Mouse (Mus musculus) neural tube, embryonic 12.5 days (tissue): ENCODE data around the gene Nlgn2. TPM values are rescaled to one million over a fixed set of nuclear protein-coding genes. Genes with fewer than 3 reads are reported as not detected.

Source experiments
- ATAC-seq: fragments of 200-750 bp; cut with Nextera tagmentation; 2 replicates; pipeline ENCODE4 v1.8.0; 2017; ENCODE audit warnings: low read depth, mild to moderate bottlenecking, moderate TSS enrichment, moderate library complexity; ENCODE audit not compliant: low FRiP score
- H3K27ac ChIP-seq: fragments of 300-500 bp; sonication (generic); 2 replicates; pipeline ENCODE4 v1.5.1; 2016
- H3K27me3 ChIP-seq: fragments of 300-500 bp; sonication (generic); replicated peaks from 2 replicates; pipeline ENCODE4 v1.6.1; 2016; ENCODE audit warnings: mild to moderate bottlenecking
- H3K36me3 ChIP-seq: fragments of 300-500 bp; sonication (generic); 2 replicates; pipeline ENCODE4 v1.6.1; 2016; ENCODE audit warnings: mild to moderate bottlenecking
- H3K4me1 ChIP-seq: fragments of 300-500 bp; sonication (generic); 2 replicates; pipeline ENCODE4 v1.6.1; 2016
- H3K4me2 ChIP-seq: fragments of 300-500 bp; sonication (generic); replicated peaks from 2 replicates; pipeline ENCODE4 v1.6.1; 2016; ENCODE audit warnings: mild to moderate bottlenecking
- H3K4me3 ChIP-seq: fragments of 300-500 bp; sonication (generic); 2 replicates; pipeline ENCODE4 v1.5.1; 2016
- H3K9ac ChIP-seq: fragments of 300-500 bp; sonication (generic); 2 replicates; pipeline ENCODE4 v1.6.1; 2016; ENCODE audit warnings: mild to moderate bottlenecking
- H3K9me3 ChIP-seq: fragments of 300-500 bp; sonication (generic); 2 replicates; pipeline ENCODE4 v1.6.1; 2016; ENCODE audit warnings: mild to moderate bottlenecking
- WGBS: fragments of 180-500 bp; shearing (Covaris S2); methylation state at CpG from one replicate; pipeline ENCODE4 v1.1.7; 2016; 5-methylcytosine and 5-hydroxymethylcytosine counted together
- microRNA-seq: library from miRNA; unstranded; fragments of <30 nt; microRNA quantifications from one replicate; pipeline ENCODE4, GENCODE M21; 2017
- polyA plus RNA-seq: library from polyadenylated mRNA; unstranded; fragments of >200 nt; fragmentation: Nextera tagmentation; extraction: Ambion mirVana; gene quantifications from 2 replicates; pipeline ENCODE4 v1.2.1, GENCODE M21; 2016

The Nlgn2 gene
- polyA plus RNA-seq, 1 experiment from 2014 or later = 14.1 TPM

- 21% methylated on average over 4 of the region's 4 CpGs for WGBS
- no peak overlapping the region for H3K9ac ChIP-seq
- no peak overlapping the region for H3K4me2 ChIP-seq
- no peak overlapping the region for H3K4me3 ChIP-seq
- peaks cover 3% of the 10 kb centered on the region for H3K4me1 ChIP-seq
- peaks cover 16% of the 10 kb centered on the region for H3K27me3 ChIP-seq
- no peak for ATAC-seq
- H3K36me3 ChIP-seq = no peaks in the 10 kb centered on the region; the same call in 1 of the 2 replicates
- no peaks in the 10 kb centered on the region for H3K9me3 ChIP-seq
- H3K27ac ChIP-seq = no peak overlapping the region
These were observed 55.8 kb downstream of the Nlgn2 start for GRCm38 (mm10) chr11:69781828-69782227.

GRCm38 (mm10) chr11:69778985-69779384 is 58.6 kb downstream of the Nlgn2 start:
- no peak for ATAC-seq
- Histone ChIP-seq H3K4me2 (no peak overlapping the region), H3K4me1 (peaks cover 6% of the 10 kb centered on the region), H3K27ac (no peak overlapping the region), H3K9ac (no peak overlapping the region), H3K27me3 (peaks cover 16% of the 10 kb centered on the region), H3K36me3 (peaks cover 9% of the 10 kb centered on the region), H3K9me3 (no peaks in the 10 kb centered on the region), H3K4me3 (no peak overlapping the region)
- WGBS = 42% methylated on average over 7 of the region's 7 CpGs

DNA sequence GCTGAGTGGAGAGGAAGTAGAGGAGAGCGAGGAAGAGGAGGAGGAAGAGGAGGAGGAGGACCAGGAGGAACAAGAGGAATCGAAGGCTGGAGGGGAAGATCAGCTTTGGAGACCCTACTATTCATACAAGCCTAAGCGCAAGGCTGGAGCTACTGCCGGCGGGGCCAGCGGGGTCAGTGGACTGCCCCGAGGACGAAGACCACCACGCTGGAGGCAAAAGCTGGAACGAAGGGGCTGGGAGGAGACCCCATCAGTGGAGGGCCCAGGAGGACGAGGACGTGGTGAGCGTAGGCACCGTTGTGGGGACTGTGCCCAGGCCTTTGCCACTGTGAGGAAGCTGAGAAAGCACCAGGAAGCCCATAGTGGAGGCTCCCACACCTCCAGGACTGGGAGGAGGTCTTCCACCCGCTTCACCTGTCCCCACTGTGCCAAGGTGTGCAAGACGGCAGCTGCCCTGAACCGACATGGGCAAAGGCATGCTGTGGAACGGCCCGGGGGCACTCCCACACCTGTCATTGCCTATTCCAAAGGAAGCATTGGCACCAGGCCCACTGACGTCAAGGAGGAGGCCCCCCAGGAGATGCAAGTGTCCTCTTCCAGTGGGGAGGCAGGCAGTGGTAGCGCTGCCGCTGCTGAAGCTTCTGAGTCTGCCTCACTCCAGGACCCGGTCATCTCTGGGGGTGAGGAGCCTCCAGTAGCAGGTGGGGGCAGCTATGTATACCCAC is 59.2 kb downstream of the Nlgn2 start:
- peaks cover 16% of the 10 kb centered on the region for H3K27me3 ChIP-seq
- 68% methylated on average over 23 of the region's 23 CpGs for WGBS

GRCm38 (mm10) chr11:69777504-69778257 is 59.9 kb downstream of the Nlgn2 start:
- Histone ChIP-seq H3K27me3 (peaks cover 16% of the 10 kb centered on the region), H3K27ac (no peak overlapping the region), H3K4me3 (no peak overlapping the region), H3K36me3 (peaks cover 9% of the 10 kb centered on the region), H3K4me2 (peak overlapping the region; percentile 22; the same call in 1 of the 2 replicates), H3K9ac (no peak overlapping the region), H3K9me3 (no peaks in the 10 kb centered on the region), H3K4me1 (peaks cover 6% of the 10 kb centered on the region)
- no peak for ATAC-seq
- WGBS = 63% methylated on average over 26 of the region's 26 CpGs

More for the DNA sequence above, 59.2 kb downstream of the Nlgn2 start:
- no peak for ATAC-seq
- Histone ChIP-seq H3K36me3 (peaks cover 9% of the 10 kb centered on the region), H3K4me1 (peaks cover 6% of the 10 kb centered on the region), H3K9ac (no peak overlapping the region), H3K4me3 (no peak overlapping the region), H3K27ac (no peak overlapping the region), H3K4me2 (no peak overlapping the region), H3K9me3 (no peaks in the 10 kb centered on the region)

DNA sequence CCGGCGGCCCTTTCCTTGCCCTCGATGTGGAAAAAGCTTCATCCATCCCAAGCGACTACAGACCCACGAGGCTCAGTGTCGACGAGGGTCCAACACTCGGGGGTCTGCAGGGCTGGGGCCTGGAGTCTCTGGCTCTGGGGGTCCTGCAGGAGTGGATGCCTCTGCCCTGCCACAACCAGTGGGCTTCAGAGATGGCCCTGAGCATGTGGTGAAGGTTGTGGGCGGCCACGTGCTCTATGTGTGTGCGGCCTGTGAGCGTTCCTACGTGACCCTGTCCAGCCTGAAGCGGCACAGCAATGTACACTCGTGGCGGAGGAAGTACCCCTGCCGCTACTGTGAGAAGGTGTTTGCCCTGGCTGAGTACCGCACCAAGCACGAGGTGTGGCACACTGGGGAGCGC is 61.1 kb downstream of the Nlgn2 start:
- Histone ChIP-seq H3K4me2 (no peak overlapping the region), H3K36me3 (peaks cover 9% of the 10 kb centered on the region), H3K27ac (no peak overlapping the region), H3K4me1 (peaks cover 6% of the 10 kb centered on the region), H3K9me3 (no peaks in the 10 kb centered on the region), H3K27me3 (peaks cover 16% of the 10 kb centered on the region), H3K4me3 (no peak overlapping the region), H3K9ac (no peak overlapping the region)
- no peak for ATAC-seq
- 85% methylated on average over 20 of the region's 20 CpGs for WGBS

DNA sequence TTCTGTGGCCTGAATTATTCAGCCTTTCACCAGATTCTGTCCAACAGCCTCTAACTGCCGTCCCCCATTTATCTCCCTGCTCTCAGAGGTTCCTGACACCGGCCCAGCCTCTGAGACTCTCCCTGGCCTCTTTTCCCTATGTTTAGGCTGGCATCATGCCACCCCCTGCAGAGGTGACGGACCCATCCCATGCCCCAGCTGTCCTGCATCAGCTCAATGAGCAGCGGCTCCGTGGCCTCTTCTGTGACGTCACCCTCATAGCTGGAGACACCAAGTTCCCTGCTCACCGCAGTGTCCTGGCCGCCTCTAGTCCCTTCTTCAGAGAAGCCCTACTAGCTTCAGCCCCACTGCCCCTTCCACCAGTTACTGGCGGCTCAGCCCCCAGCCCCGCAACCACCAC is 61.9 kb downstream of the Nlgn2 start:
- ATAC-seq = no peak
- no peak overlapping the region for H3K4me3 ChIP-seq
- H3K27ac ChIP-seq = no peak overlapping the region
- H3K36me3 ChIP-seq = peaks cover 9% of the 10 kb centered on the region
- H3K27me3 ChIP-seq = peaks cover 16% of the 10 kb centered on the region
- H3K4me1 ChIP-seq = peaks cover 6% of the 10 kb centered on the region
- no peak overlapping the region for H3K4me2 ChIP-seq
- 66% methylated on average over 10 of the region's 10 CpGs for WGBS
- no peak overlapping the region for H3K9ac ChIP-seq
- no peaks in the 10 kb centered on the region for H3K9me3 ChIP-seq

DNA sequence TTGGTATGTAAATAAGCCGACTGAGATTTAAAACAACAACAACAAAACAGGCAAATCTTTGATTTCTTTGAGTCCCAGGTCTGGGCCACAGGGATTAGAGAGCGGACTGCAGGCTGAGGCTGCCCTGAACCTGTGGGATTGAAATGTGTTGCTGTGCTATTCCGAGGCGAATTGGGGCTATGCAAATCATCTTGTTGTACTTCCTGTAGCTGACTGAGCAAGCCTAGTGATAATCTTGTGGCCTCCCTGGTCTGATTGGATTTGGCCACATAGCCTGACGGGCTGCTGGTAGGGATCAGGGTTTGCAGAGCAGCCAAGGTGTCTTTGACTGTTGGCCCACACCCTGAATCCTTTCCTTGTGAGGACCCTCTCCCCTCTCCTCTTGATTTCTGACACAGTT is 62.6 kb downstream of the Nlgn2 start:
- H3K9me3 ChIP-seq = no peaks in the 10 kb centered on the region
- H3K27me3 ChIP-seq = peaks cover 16% of the 10 kb centered on the region
- H3K27ac ChIP-seq = no peak overlapping the region
- no peak overlapping the region for H3K9ac ChIP-seq
- ATAC-seq = no peak
- peaks cover 9% of the 10 kb centered on the region for H3K36me3 ChIP-seq
- no peak overlapping the region for H3K4me2 ChIP-seq
- H3K4me3 ChIP-seq = no peak overlapping the region
- peaks cover 6% of the 10 kb centered on the region for H3K4me1 ChIP-seq
- 62% methylated on average over 5 of the region's 5 CpGs for WGBS

Small RNAs within 50 kb of the gene (microRNA-seq; reads per million reads assigned to microRNA genes)
- gene Mir6924 = not detected

Other genes starting within 250 kb of the Nlgn2 start
- gene Atp1b2, start 231.8 kb downstream of the Nlgn2 start, polyA plus RNA-seq = 8.4 and 10.8 TPM in 2 replicates
- not detected in 2 replicates for gene Shbg, start 219.9 kb downstream of the Nlgn2 start, polyA plus RNA-seq
- 22.0 and 23.3 TPM in 2 replicates for gene Sat2, start 215.8 kb downstream of the Nlgn2 start, polyA plus RNA-seq
- gene Fxr2, start 204.8 kb downstream of the Nlgn2 start, polyA plus RNA-seq = 55.8 and 71.5 TPM in 2 replicates
- gene Sox15, start 182.5 kb downstream of the Nlgn2 start, polyA plus RNA-seq = 0.30 TPM in 1 of 2 replicates, not detected in the other
- gene Mpdu1, start 175.1 kb downstream of the Nlgn2 start, polyA plus RNA-seq = 81.4 and 82.6 TPM in 2 replicates
- 7.7 and 8.0 TPM in 2 replicates for gene Cd68, start 171.6 kb downstream of the Nlgn2 start, polyA plus RNA-seq
- 598 and 684 TPM in 2 replicates for gene Eif4a1, start 165.4 kb downstream of the Nlgn2 start, polyA plus RNA-seq
- 97.8 and 115 TPM in 2 replicates for gene Senp3, start 155.7 kb downstream of the Nlgn2 start, polyA plus RNA-seq
- gene Tnfsf13, start 152.0 kb downstream of the Nlgn2 start, polyA plus RNA-seq = 0.20 TPM in 1 of 2 replicates, not detected in the other
- gene Tnfsf12, start 141.9 kb downstream of the Nlgn2 start, polyA plus RNA-seq = 1.9 and 2.7 TPM in 2 replicates
- 1.4 TPM in 2 replicates for gene Tnfsfm13, start 141.7 kb downstream of the Nlgn2 start, polyA plus RNA-seq
- gene Polr2a, start 79.1 kb downstream of the Nlgn2 start, polyA plus RNA-seq = 28.5 and 31.2 TPM in 2 replicates
- not detected in 2 replicates for gene Slc35g3, start 75.8 kb downstream of the Nlgn2 start, polyA plus RNA-seq
- gene Zbtb4, start 71.9 kb downstream of the Nlgn2 start, polyA plus RNA-seq = 2.3 and 2.4 TPM in 2 replicates
- 5.3 and 5.8 TPM in 2 replicates for gene Chrnb1, start 41.8 kb downstream of the Nlgn2 start, polyA plus RNA-seq
- gene Fgf11, start 35.9 kb downstream of the Nlgn2 start, polyA plus RNA-seq = 4.1 and 5.6 TPM in 2 replicates
- gene Tmem102, start 32.2 kb downstream of the Nlgn2 start, polyA plus RNA-seq = 1.1 and 1.7 TPM in 2 replicates
- not detected in 2 replicates for gene Gm39566, start 22.5 kb downstream of the Nlgn2 start, polyA plus RNA-seq
- not detected in 2 replicates for gene Spem2, start 19.3 kb downstream of the Nlgn2 start, polyA plus RNA-seq
- gene Spem1, start 15.6 kb downstream of the Nlgn2 start, polyA plus RNA-seq = 0.52 TPM in 1 of 2 replicates, not detected in the other
- gene Tmem256, start 730 bp upstream of the Nlgn2 start, polyA plus RNA-seq = 325 and 328 TPM in 2 replicates
- 64.4 and 69.9 TPM in 2 replicates for gene Plscr3, start 8.6 kb upstream of the Nlgn2 start, polyA plus RNA-seq
- gene Tnk1, start 20.9 kb upstream of the Nlgn2 start, polyA plus RNA-seq = 0.22 and 0.30 TPM in 2 replicates
- not detected in 2 replicates for gene Tmem95, start 40.2 kb upstream of the Nlgn2 start, polyA plus RNA-seq
- 3.1 TPM in 2 replicates for gene Kctd11, start 43.6 kb upstream of the Nlgn2 start, polyA plus RNA-seq
- 0.54 and 0.90 TPM in 2 replicates for gene Acap1, start 57.8 kb upstream of the Nlgn2 start, polyA plus RNA-seq
- 17.7 and 18.1 TPM in 2 replicates for gene 2810408A11Rik, start 63.2 kb upstream of the Nlgn2 start, polyA plus RNA-seq
- gene Neurl4, start 63.3 kb upstream of the Nlgn2 start, polyA plus RNA-seq = 19.8 and 20.4 TPM in 2 replicates
- 82.4 and 92.0 TPM in 2 replicates for gene Gps2, start 76.1 kb upstream of the Nlgn2 start, polyA plus RNA-seq
- 1,451 and 1,549 TPM in 2 replicates for gene Eif5a, start 84.2 kb upstream of the Nlgn2 start, polyA plus RNA-seq
- gene Ybx2, start 98.0 kb upstream of the Nlgn2 start, polyA plus RNA-seq = 5.5 and 6.0 TPM in 2 replicates
- 12.3 and 12.4 TPM in 2 replicates for gene Slc2a4, start 110.4 kb upstream of the Nlgn2 start, polyA plus RNA-seq
- gene Cldn7, start 127.0 kb upstream of the Nlgn2 start, polyA plus RNA-seq = 2.1 and 3.2 TPM in 2 replicates
- gene Ctdnep1, start 143.4 kb upstream of the Nlgn2 start, polyA plus RNA-seq = 23.0 and 24.3 TPM in 2 replicates
- 129 and 131 TPM in 2 replicates for gene Elp5, start 144.7 kb upstream of the Nlgn2 start, polyA plus RNA-seq
- 577 and 592 TPM in 2 replicates for gene Gabarap, start 153.4 kb upstream of the Nlgn2 start, polyA plus RNA-seq
- gene Phf23, start 158.0 kb upstream of the Nlgn2 start, polyA plus RNA-seq = 89.4 and 92.5 TPM in 2 replicates
- gene Dvl2, start 162.8 kb upstream of the Nlgn2 start, polyA plus RNA-seq = 39.0 and 40.7 TPM in 2 replicates
- gene Acadvl, start 177.6 kb upstream of the Nlgn2 start, polyA plus RNA-seq = 59.1 and 63.7 TPM in 2 replicates
- 23.6 and 25.5 TPM in 2 replicates for gene Dlg4, start 179.2 kb upstream of the Nlgn2 start, polyA plus RNA-seq
- 0.68 and 1.1 TPM in 2 replicates for gene Asgr1, start 216.3 kb upstream of the Nlgn2 start, polyA plus RNA-seq